Mouse (Mus musculus) stomach, postnatal 0 days (tissue): ENCODE results near the gene Skida1.

Experiments used
- CTCF ChIP-seq: IDR thresholded peaks from 2 replicates; pipeline ENCODE4 v1.5.1; 2016; ENCODE audit warnings: antibody characterized with exemption, low read depth, mild to moderate bottlenecking, moderate library complexity
- EP300 ChIP-seq: optimal IDR thresholded peaks from 2 replicates; pipeline ENCODE3; 2016; ENCODE audit warnings: antibody characterized with exemption

- no peak for TF ChIP-seq CTCF
- TF ChIP-seq EP300 = no peak
Measured at GRCm38 (mm10) chr2:18052581-18052980, 3.7 kb upstream of the Skida1 start.
